Mouse (Mus musculus): Measurements from ENCODE around the gene Stxbp4. TPM values are rescaled to one million over a fixed set of nuclear protein-coding genes. Genes with fewer than 3 reads are reported as not detected.

The Stxbp4 gene
- polyA plus RNA-seq, 1 experiment: 0.15 TPM

GRCm38 (mm10) chr11:90451506-90451905 is 186.4 kb downstream of the Stxbp4 start:
- Histone ChIP-seq H3K9me3 (no peaks in the 10 kb centered on the region), H3K36me3 (replicated peaks; ENCODE audit: low read length) (no peaks in the 10 kb centered on the region), H3K4me1 (no peaks in the 10 kb centered on the region), H3K27me3 (replicated peaks) (no peaks in the 10 kb centered on the region), H3K4me3 (replicated peaks) (no peak overlapping the region)
- TF ChIP-seq FLI1 (IDR thresholded peaks at IDR 0.05; ENCODE audit: low read length) (no peak), GATA1 (IDR thresholded peaks at IDR 0.05; ENCODE audit: borderline replicate concordance, low read length) (no peak)

- no peaks in the 10 kb centered on the region for H3K27me3 ChIP-seq (replicated peaks)
- TF ChIP-seq FLI1 (IDR thresholded peaks at IDR 0.05; ENCODE audit: low read length) (no peak), GATA1 (IDR thresholded peaks at IDR 0.05; ENCODE audit: borderline replicate concordance, low read length) (no peak)
- no peaks in the 10 kb centered on the region for H3K4me1 ChIP-seq
Observed at GRCm38 (mm10) chr11:90442462-90442861, 195.4 kb downstream of the Stxbp4 start.

GRCm38 (mm10) chr11:90440851-90441250 is 197.0 kb downstream of the Stxbp4 start:
- Histone ChIP-seq H3K36me3 (replicated peaks; ENCODE audit: low read length) (no peaks in the 10 kb centered on the region), H3K27me3 (replicated peaks) (peaks cover 3% of the 10 kb centered on the region), H3K4me1 (no peaks in the 10 kb centered on the region), H3K9me3 (no peaks in the 10 kb centered on the region), H3K4me3 (replicated peaks) (no peak overlapping the region)
- TF ChIP-seq FLI1 (IDR thresholded peaks at IDR 0.05; ENCODE audit: low read length) (no peak), GATA1 (IDR thresholded peaks at IDR 0.05; ENCODE audit: borderline replicate concordance, low read length) (no peak)

More at GRCm38 (mm10) chr11:90442462-90442861, 195.4 kb downstream of the Stxbp4 start:
- Histone ChIP-seq H3K9me3 (no peaks in the 10 kb centered on the region), H3K4me3 (replicated peaks) (no peak overlapping the region), H3K36me3 (replicated peaks; ENCODE audit: low read length) (no peaks in the 10 kb centered on the region)

- no peaks in the 10 kb centered on the region for H3K36me3 ChIP-seq (replicated peaks; ENCODE audit: low read length)
- TF ChIP-seq GATA1 (IDR thresholded peaks at IDR 0.05; ENCODE audit: borderline replicate concordance, low read length) (no peak), FLI1 (IDR thresholded peaks at IDR 0.05; ENCODE audit: low read length) (no peak)
- H3K4me1 ChIP-seq: no peaks in the 10 kb centered on the region
- peaks cover 3% of the 10 kb centered on the region for H3K27me3 ChIP-seq (replicated peaks)
- peaks cover 6% of the 10 kb centered on the region for H3K9me3 ChIP-seq
- H3K4me3 ChIP-seq (replicated peaks): no peak overlapping the region
Observed at GRCm38 (mm10) chr11:90438768-90439167, 199.1 kb downstream of the Stxbp4 start.

Other genes with a start within 250 kb of the Stxbp4 start
- gene Hlf, start 247.2 kb downstream of the Stxbp4 start, polyA plus RNA-seq (2012; ENCODE audit: insufficient read depth, low replicate concordance): 0.98 TPM in 1 of 2 replicates, not detected in the other
- gene Cox11, start 89 bp upstream of the Stxbp4 start, polyA plus RNA-seq (2012; ENCODE audit: insufficient read depth, low replicate concordance): 10.5 and 16.0 TPM in 2 replicates
- 1.9 and 3.3 TPM in 2 replicates for gene Tom1l1, start 50.3 kb upstream of the Stxbp4 start, polyA plus RNA-seq (2012; ENCODE audit: insufficient read depth, low replicate concordance)